ENCODE assay signal across 7 mouse cellular contexts in genomic region chr4:109251605-109252004, GRCm38 (mm10). TPM values are rescaled to one million over a fixed set of nuclear protein-coding genes. Genes with fewer than 3 reads are reported as not detected.
DNase-seq lines count a peak whose midpoint lies in the region; ATAC-seq and TF ChIP-seq lines count a peak whose summit lies in the region.

No protein-coding gene starts in this region.

- ATAC-seq in G1E (ENCODE audit: extremely low read depth, insufficient number of reproducible peaks, low FRiP score, poor library complexity, severe bottlenecking), result no peak

- no peak; the same call in 1 of the 2 replicates for TF ChIP-seq CTCF in G1E (IDR thresholded peaks at IDR 0.05; ENCODE audit: low read depth, low read length)
- TF ChIP-seq CTCF in cortical plate, adult 2 months (IDR thresholded peaks at IDR 0.05; ENCODE audit: extremely low read depth, insufficient read depth, low read length), result peak; percentile 46
- peak; percentile 84 for TF ChIP-seq CTCF in lung, adult 2 months (IDR thresholded peaks at IDR 0.05; ENCODE audit: insufficient read depth, low read length)

- H3K27me3 ChIP-seq in G1E (ENCODE audit: insufficient read depth, low read length), result no peaks in the 10 kb centered on the region

- no peak overlapping the region for H3K27ac ChIP-seq in cortical plate, adult 2 months (ENCODE audit: insufficient read depth, low read length)

- WGBS in lung, adult 2 months, result 40% methylated on average over 3 of the region's 3 CpGs

- no peak for TF ChIP-seq POLR2A in cortical plate, adult 2 months (IDR thresholded peaks at IDR 0.05; ENCODE audit: extremely low read depth, insufficient read depth, low read length)
- TF ChIP-seq POLR2A in lung, adult 2 months (IDR thresholded peaks at IDR 0.05; ENCODE audit: borderline replicate concordance, extremely low read depth, low read depth, low read length), result no peak

- H3K4me3 ChIP-seq in G1E (ENCODE audit: low read depth, low read length), result no peak overlapping the region
- H3K4me3 ChIP-seq in cortical plate, adult 2 months (ENCODE audit: insufficient read depth, low read length), result no peak overlapping the region
- H3K4me3 ChIP-seq in lung, adult 2 months (replicated peaks; ENCODE audit: extremely low read depth, low read depth, low read length), result no peak overlapping the region

- H3K36me3 ChIP-seq in G1E (replicated peaks), result no peaks in the 10 kb centered on the region

- DNase-seq in layer of hippocampus, adult 11-12 months (ENCODE audit: low spot score), result peak; percentile 35
- DNase-seq in layer of hippocampus, adult 8-10 months (ENCODE audit: low spot score in 2 of 2), result no peak
- DNase-seq in G1E (ENCODE audit: low spot score), result peak; percentile 29
- DNase-seq in lung, adult 2 months, result no peak
- peak; percentile 14 to 47 for DNase-seq in thymus, postnatal 10 days (ENCODE audit: low spot score in 2 of 2)
- no peak for DNase-seq in cerebellum, postnatal 36 days

- H3K9me3 ChIP-seq in G1E (replicated peaks), result 0 out of 2 replicates have a peak, but pooled peaks cover under 1% of the 10 kb centered on the region

- H3K4me1 ChIP-seq in G1E (ENCODE audit: insufficient read depth, low read depth, low read length), result peaks cover 53% of the 10 kb centered on the region
- no peaks in the 10 kb centered on the region for H3K4me1 ChIP-seq in cortical plate, adult 2 months (ENCODE audit: control insufficient read depth, insufficient read depth, low read length)
- peaks cover 9% of the 10 kb centered on the region for H3K4me1 ChIP-seq in lung, adult 2 months (ENCODE audit: control insufficient read depth, insufficient read depth, low read length)

RNA-seq across cellular contexts. Expression of gene Calr4, which starts 17.3 kb away (rescaled TPM):
- 1 to 10 TPM in 2 of 4 experiments, under 1 TPM in 2; 0.76 to 2.0 (median 1.0) TPM for total RNA-seq in layer of hippocampus, adult 8-10 months (2022)
- total RNA-seq in G1E (2014; fragmentation: Nextera tagmentation) (not detected in 2 replicates), G1E (2017) (not detected in 2 replicates)
- polyA plus RNA-seq in G1E (2012), result 0.09 TPM in 2 replicates
- polyA plus RNA-seq in cortical plate, adult 2 months (2012; rRNA removed), result 0.46 and 0.57 TPM in 2 replicates
- 0.18 TPM in 1 of 2 replicates, not detected in the other for polyA plus RNA-seq in lung, adult 2 months (2012; rRNA removed)

RNA-seq across cellular contexts. Expression of gene Eps15, which starts 28.5 kb away (rescaled TPM):
- total RNA-seq in layer of hippocampus, adult 8-10 months (2022), result 100 to 1,000 TPM; 195 to 231 (median 218) TPM
- total RNA-seq in G1E (2014; fragmentation: Nextera tagmentation) (127 and 137 TPM in 2 replicates), G1E (2017) (51.6 and 56.8 TPM in 2 replicates)
- polyA plus RNA-seq in G1E (2012), result 6.9 and 8.8 TPM in 2 replicates
- 148 and 159 TPM in 2 replicates for polyA plus RNA-seq in cortical plate, adult 2 months (2012; rRNA removed)
- polyA plus RNA-seq in lung, adult 2 months (2012; rRNA removed), result 11.0 and 18.9 TPM in 2 replicates

RNA-seq across cellular contexts. Expression of gene Osbpl9, which starts 49.5 kb away (rescaled TPM):
- 10 to 100 TPM; 48.2 to 59.2 (median 56.3) TPM for total RNA-seq in layer of hippocampus, adult 8-10 months (2022)
- total RNA-seq in G1E (2014; fragmentation: Nextera tagmentation) (147 and 187 TPM in 2 replicates), G1E (2017) (71.3 and 77.9 TPM in 2 replicates)
- 4.2 and 6.4 TPM in 2 replicates for polyA plus RNA-seq in G1E (2012)
- 54.2 and 59.7 TPM in 2 replicates for polyA plus RNA-seq in cortical plate, adult 2 months (2012; rRNA removed)
- polyA plus RNA-seq in lung, adult 2 months (2012; rRNA removed), result 117 and 167 TPM in 2 replicates

Comparison
In these comparisons a context has a peak if more than half of its experiments do, and no peak if none do; other contexts are left out.
1. DNase-seq: peak in layer of hippocampus, adult 11-12 months (single experiment), G1E (single experiment) and thymus, postnatal 10 days (2 of 2); none in layer of hippocampus, adult 8-10 months (0 of 2), lung, adult 2 months (single experiment) and cerebellum, postnatal 36 days (0 of 2).